Mouse (Mus musculus): ENCODE data around the gene Mfap3l. TPM values are rescaled to one million over a fixed set of nuclear protein-coding genes. Genes with fewer than 3 reads are reported as not detected.
"Not testable (repeated sequence)": the region's sequence is repeated elsewhere in the genome, so short reads cannot be mapped to it uniquely, and the experiment has no call there.

Mfap3l gene
- polyA plus RNA-seq (2014; fragmentation: Nextera tagmentation; extraction: Ambion mirVana): 1.8 and 2.6 TPM in 2 replicates

- H3K27me3 ChIP-seq (ENCODE audit: control insufficient read depth, insufficient read depth, low read length): no peaks in the 10 kb centered on the region
- DNase-seq (ENCODE audit: low spot score) (peak; percentile 88), ATAC-seq (ENCODE audit: insufficient number of reproducible peaks, low FRiP score, low TSS enrichment, low read depth) (peak; percentile 98)
- WGBS: under 1% methylated on average over 50 of the region's 60 CpGs
- H3K4me3 ChIP-seq (ENCODE audit: low read depth, low read length): peak within 1 kb of the TSS; percentile 54
- H3K4me1 ChIP-seq (ENCODE audit: control insufficient read depth, insufficient read depth, low read length): no peaks in the 10 kb centered on the region
- H3K9me3 ChIP-seq (ENCODE audit: control insufficient read depth, low read length): no peaks in the 10 kb centered on the region
- peak within 1 kb of the TSS; percentile 81 for H3K4me2 ChIP-seq (ENCODE audit: low read depth, severe bottlenecking)
- H3K36me3 ChIP-seq (ENCODE audit: control insufficient read depth, insufficient read depth, low read length): no peaks in the 10 kb centered on the region
- H3K9ac ChIP-seq (ENCODE audit: low read length): peak within 1 kb of the TSS; percentile 41
- H3K27ac ChIP-seq (replicated peaks; ENCODE audit: low read depth, low read length): no peak within 1 kb of the TSS
Observed at GRCm38 (mm10) chr8:60632250-60632932, at the start of gene Mfap3l. Gene Mfap3l, plus strand, starts transcription at chr8:60632827.

GRCm38 (mm10) chr8:60583369-60583768 lies 49.3 kb upstream of the Mfap3l start:
- no peak for DNase-seq (ENCODE audit: low spot score)
- Histone ChIP-seq H3K9me3 (ENCODE audit: control insufficient read depth, low read length) (no peaks in the 10 kb centered on the region), H3K4me3 (ENCODE audit: low read depth, low read length) (no peak overlapping the region), H3K4me1 (ENCODE audit: control insufficient read depth, insufficient read depth, low read length) (no peaks in the 10 kb centered on the region), H3K27me3 (ENCODE audit: control insufficient read depth, insufficient read depth, low read length) (no peaks in the 10 kb centered on the region), H3K4me2 (ENCODE audit: low read depth, severe bottlenecking) (no peak overlapping the region), H3K36me3 (ENCODE audit: control insufficient read depth, insufficient read depth, low read length) (no peaks in the 10 kb centered on the region), H3K9ac (ENCODE audit: low read length) (no peak overlapping the region), H3K27ac (replicated peaks; ENCODE audit: low read depth, low read length) (no peak overlapping the region)
- no peak for ATAC-seq (ENCODE audit: insufficient number of reproducible peaks, low FRiP score, low TSS enrichment, low read depth)
- WGBS: 87% methylated on average over 2 of the region's 2 CpGs

- H3K4me2 ChIP-seq (ENCODE audit: low read depth, severe bottlenecking); H3K4me1 ChIP-seq (ENCODE audit: control insufficient read depth, insufficient read depth, low read length); H3K36me3 ChIP-seq (ENCODE audit: control insufficient read depth, insufficient read depth, low read length); ATAC-seq (ENCODE audit: insufficient number of reproducible peaks, low FRiP score, low TSS enrichment, low read depth); H3K27ac ChIP-seq (replicated peaks; ENCODE audit: low read depth, low read length); H3K9ac ChIP-seq (ENCODE audit: low read length); H3K27me3 ChIP-seq (ENCODE audit: control insufficient read depth, insufficient read depth, low read length); DNase-seq (ENCODE audit: low spot score); H3K9me3 ChIP-seq (ENCODE audit: control insufficient read depth, low read length); H3K4me3 ChIP-seq (ENCODE audit: low read depth, low read length): not testable (repeated sequence)
- WGBS: 87% methylated on average over 29 of the region's 29 CpGs
Observed at GRCm38 (mm10) chr8:60591352-60592105, 41.1 kb upstream of the Mfap3l start.

GRCm38 (mm10) chr8:60594761-60595160 lies 37.9 kb upstream of the Mfap3l start:
- WGBS: 61% methylated on average over 3 of the region's 3 CpGs
- peak; percentile 26 for DNase-seq (ENCODE audit: low spot score)
- H3K4me2 ChIP-seq (ENCODE audit: low read depth, severe bottlenecking): no peak overlapping the region
- H3K27ac ChIP-seq (replicated peaks; ENCODE audit: low read depth, low read length): no peak overlapping the region
- no peaks in the 10 kb centered on the region for H3K27me3 ChIP-seq (ENCODE audit: control insufficient read depth, insufficient read depth, low read length)
- H3K4me1 ChIP-seq (ENCODE audit: control insufficient read depth, insufficient read depth, low read length): no peaks in the 10 kb centered on the region
- no peaks in the 10 kb centered on the region for H3K36me3 ChIP-seq (ENCODE audit: control insufficient read depth, insufficient read depth, low read length)
- H3K9ac ChIP-seq (ENCODE audit: low read length): no peak overlapping the region
- H3K4me3 ChIP-seq (ENCODE audit: low read depth, low read length): no peak overlapping the region
- ATAC-seq (ENCODE audit: insufficient number of reproducible peaks, low FRiP score, low TSS enrichment, low read depth): no peak
- H3K9me3 ChIP-seq (ENCODE audit: control insufficient read depth, low read length): no peaks in the 10 kb centered on the region

- Histone ChIP-seq H3K36me3 (ENCODE audit: control insufficient read depth, insufficient read depth, low read length) (no peaks in the 10 kb centered on the region), H3K4me1 (ENCODE audit: control insufficient read depth, insufficient read depth, low read length) (no peaks in the 10 kb centered on the region), H3K4me2 (ENCODE audit: low read depth, severe bottlenecking) (no peak overlapping the region), H3K27ac (replicated peaks; ENCODE audit: low read depth, low read length) (no peak overlapping the region), H3K4me3 (ENCODE audit: low read depth, low read length) (no peak overlapping the region), H3K9ac (ENCODE audit: low read length) (no peak overlapping the region), H3K9me3 (ENCODE audit: control insufficient read depth, low read length) (no peaks in the 10 kb centered on the region), H3K27me3 (ENCODE audit: control insufficient read depth, insufficient read depth, low read length) (no peaks in the 10 kb centered on the region)
- DNase-seq (ENCODE audit: low spot score) (peak; percentile 9), ATAC-seq (ENCODE audit: insufficient number of reproducible peaks, low FRiP score, low TSS enrichment, low read depth) (no peak)
Observed at GRCm38 (mm10) chr8:60611580-60612111, 21.0 kb upstream of the Mfap3l start.

- DNase-seq (ENCODE audit: low spot score) (peak; percentile 65), ATAC-seq (ENCODE audit: insufficient number of reproducible peaks, low FRiP score, low TSS enrichment, low read depth) (no peak)
- no peak overlapping the region for H3K4me2 ChIP-seq (ENCODE audit: low read depth, severe bottlenecking)
- no peaks in the 10 kb centered on the region for H3K9me3 ChIP-seq (ENCODE audit: control insufficient read depth, low read length)
- WGBS: 48% methylated on average over 2 of the region's 2 CpGs
- H3K27me3 ChIP-seq (ENCODE audit: control insufficient read depth, insufficient read depth, low read length): no peaks in the 10 kb centered on the region
- H3K9ac ChIP-seq (ENCODE audit: low read length): no peak overlapping the region
- no peaks in the 10 kb centered on the region for H3K4me1 ChIP-seq (ENCODE audit: control insufficient read depth, insufficient read depth, low read length)
- no peak overlapping the region for H3K27ac ChIP-seq (replicated peaks; ENCODE audit: low read depth, low read length)
- H3K36me3 ChIP-seq (ENCODE audit: control insufficient read depth, insufficient read depth, low read length): no peaks in the 10 kb centered on the region
- no peak overlapping the region for H3K4me3 ChIP-seq (ENCODE audit: low read depth, low read length)
Observed at GRCm38 (mm10) chr8:60616928-60617327, 15.7 kb upstream of the Mfap3l start.

- H3K4me3 ChIP-seq (ENCODE audit: low read depth, low read length): no peak overlapping the region
- no peak overlapping the region for H3K4me2 ChIP-seq (ENCODE audit: low read depth, severe bottlenecking)
- ATAC-seq (ENCODE audit: insufficient number of reproducible peaks, low FRiP score, low TSS enrichment, low read depth): no peak
- H3K27ac ChIP-seq (replicated peaks; ENCODE audit: low read depth, low read length): no peak overlapping the region
- no peak overlapping the region for H3K9ac ChIP-seq (ENCODE audit: low read length)
- no peaks in the 10 kb centered on the region for H3K4me1 ChIP-seq (ENCODE audit: control insufficient read depth, insufficient read depth, low read length)
- peak; percentile 17 for DNase-seq (ENCODE audit: low spot score)
- H3K27me3 ChIP-seq (ENCODE audit: control insufficient read depth, insufficient read depth, low read length): no peaks in the 10 kb centered on the region
- H3K36me3 ChIP-seq (ENCODE audit: control insufficient read depth, insufficient read depth, low read length): no peaks in the 10 kb centered on the region
- 77% methylated on average over 4 of the region's 4 CpGs for WGBS
- no peaks in the 10 kb centered on the region for H3K9me3 ChIP-seq (ENCODE audit: control insufficient read depth, low read length)
Observed at GRCm38 (mm10) chr8:60621561-60621960, 11.1 kb upstream of the Mfap3l start.

GRCm38 (mm10) chr8:60622056-60622455 lies 10.6 kb upstream of the Mfap3l start:
- H3K36me3 ChIP-seq (ENCODE audit: control insufficient read depth, insufficient read depth, low read length): no peaks in the 10 kb centered on the region
- H3K4me2 ChIP-seq (ENCODE audit: low read depth, severe bottlenecking): no peak overlapping the region
- H3K9me3 ChIP-seq (ENCODE audit: control insufficient read depth, low read length): no peaks in the 10 kb centered on the region
- H3K27ac ChIP-seq (replicated peaks; ENCODE audit: low read depth, low read length): no peak overlapping the region
- DNase-seq (ENCODE audit: low spot score) (peak; percentile 14), ATAC-seq (ENCODE audit: insufficient number of reproducible peaks, low FRiP score, low TSS enrichment, low read depth) (no peak)
- H3K9ac ChIP-seq (ENCODE audit: low read length): no peak overlapping the region
- no peaks in the 10 kb centered on the region for H3K4me1 ChIP-seq (ENCODE audit: control insufficient read depth, insufficient read depth, low read length)
- no peak overlapping the region for H3K4me3 ChIP-seq (ENCODE audit: low read depth, low read length)
- no peaks in the 10 kb centered on the region for H3K27me3 ChIP-seq (ENCODE audit: control insufficient read depth, insufficient read depth, low read length)
- WGBS: 90% methylated on average over 12 of the region's 12 CpGs
